Mouse (Mus musculus) megakaryocyte, embryonic 14.5 days (primary cell): ENCODE measurements around the gene Hist1h4h.

Experiments
- FLI1 ChIP-seq: IDR thresholded peaks from 2 replicates; pipeline ENCODE4 v1.6.1; 2012; ENCODE audit warnings: low read length, inconsistent platforms, mixed read lengths
- GATA1 ChIP-seq: IDR thresholded peaks from 3 replicates; pipeline ENCODE4 v1.6.1; 2012; ENCODE audit warnings: mixed read lengths, low read length, inconsistent platforms, borderline replicate concordance

- no peak for TF ChIP-seq GATA1
- TF ChIP-seq FLI1 = no peak
Measured at GRCm38 (mm10) chr13:23488400-23489322, 42.2 kb upstream of the Hist1h4h start, which contains the start of gene Btn2a2.
